Mouse (Mus musculus): ENCODE results near the gene Gm2056. TPM values are rescaled to one million over a fixed set of nuclear protein-coding genes. Genes with fewer than 3 reads are reported as not detected.
"Not testable (repeated sequence)": the region's sequence is repeated elsewhere in the genome, so short reads cannot be mapped to it uniquely, and the experiment has no call there.

Gm2056 gene
- not detected for total RNA-seq (2021)

DNA sequence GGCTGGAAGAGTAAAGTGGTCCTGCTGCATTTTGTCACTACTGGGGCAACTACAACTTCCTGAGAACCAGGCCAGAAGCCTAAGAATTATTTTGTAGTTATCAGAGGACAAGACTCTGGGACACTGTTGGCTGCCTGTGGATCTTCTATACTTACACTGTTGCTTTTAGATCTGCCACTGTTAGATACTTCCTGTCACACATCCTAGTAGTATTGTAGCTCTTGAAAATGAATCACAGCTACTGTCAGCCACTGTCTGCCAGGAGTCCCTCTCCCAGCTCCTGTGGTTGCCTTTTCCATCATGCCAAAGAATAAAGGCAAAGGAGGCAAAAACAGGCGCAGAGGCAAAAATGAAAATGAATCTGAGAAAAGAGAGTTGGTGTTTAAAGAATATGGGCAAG is at the start of gene Gm2056:
Gm2056 (plus strand) TSS at position 301 of the 400 bp plus-strand sequence.
- DNase-seq = not testable (repeated sequence)

- not testable (repeated sequence) for DNase-seq
Measured at GRCm38 (mm10) chr12:87984000-87984399, 42.8 kb upstream of the Gm2056 start.

DNA sequence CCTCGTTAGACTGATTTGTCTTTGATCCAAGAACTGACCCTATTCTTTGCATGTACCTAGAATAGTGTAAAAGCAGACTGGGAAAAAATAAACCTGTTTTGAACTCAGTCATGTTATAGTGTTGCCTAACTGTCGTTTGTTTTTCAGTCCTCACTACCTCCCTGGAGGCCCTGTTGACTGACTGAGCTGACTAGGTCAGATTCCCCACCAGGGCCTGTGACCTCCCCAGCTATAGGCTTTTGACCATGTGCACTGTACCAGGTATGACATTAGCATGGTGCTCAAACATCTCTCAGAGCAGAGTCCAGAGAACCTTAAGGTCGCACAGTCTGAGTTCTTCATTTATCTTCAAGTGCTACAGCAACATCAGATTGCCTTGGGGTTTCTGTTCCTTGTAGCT is 22.7 kb upstream of the Gm2056 start:
- DNase-seq = not testable (repeated sequence)

DNA sequence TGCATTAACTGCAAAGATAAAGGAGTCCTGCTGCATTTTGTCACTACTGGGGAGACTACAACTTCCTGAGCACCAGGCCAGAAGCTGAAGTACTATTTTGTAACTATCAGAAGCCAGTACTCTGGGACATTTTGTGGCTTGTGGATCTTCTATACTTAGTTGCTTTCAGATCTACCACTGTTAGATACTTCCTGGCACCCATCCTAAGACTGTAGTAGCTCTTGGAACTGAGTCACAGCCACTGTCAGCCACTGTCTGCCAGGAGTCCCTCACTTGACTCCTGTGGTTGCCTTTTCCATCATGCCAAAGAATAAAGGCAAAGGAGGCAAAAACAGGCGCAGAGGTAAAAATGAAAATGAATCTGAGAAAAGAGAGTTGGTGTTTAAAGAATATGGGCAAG is 15.3 kb upstream of the Gm2056 start, which contains the start of gene Gm2075:
Gm2075 (plus strand) TSS at position 301 of the 400 bp plus-strand sequence.
- DNase-seq = not testable (repeated sequence)

DNA sequence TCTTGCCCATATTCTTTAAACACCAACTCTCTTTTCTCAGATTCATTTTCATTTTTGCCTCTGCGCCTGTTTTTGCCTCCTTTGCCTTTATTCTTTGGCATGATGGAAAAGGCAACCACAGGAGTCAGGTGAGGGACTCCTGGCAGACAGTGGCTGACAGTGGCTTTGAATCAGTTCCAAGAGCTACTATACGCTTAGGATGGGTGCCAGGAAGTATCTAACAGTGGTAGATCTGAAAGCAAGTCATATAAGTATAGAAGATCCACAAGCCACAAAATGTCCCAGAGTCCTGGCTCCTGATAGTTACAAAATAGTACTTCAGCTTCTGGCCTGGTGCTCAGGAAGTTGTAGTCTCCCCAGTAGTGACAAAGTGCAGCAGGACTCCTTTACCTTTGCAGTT is 8.1 kb upstream of the Gm2056 start, which contains the start of gene Gm6803:
Gm6803 (minus strand) TSS at position 101 of the 400 bp plus-strand sequence.
- not testable (repeated sequence) for DNase-seq

DNA sequence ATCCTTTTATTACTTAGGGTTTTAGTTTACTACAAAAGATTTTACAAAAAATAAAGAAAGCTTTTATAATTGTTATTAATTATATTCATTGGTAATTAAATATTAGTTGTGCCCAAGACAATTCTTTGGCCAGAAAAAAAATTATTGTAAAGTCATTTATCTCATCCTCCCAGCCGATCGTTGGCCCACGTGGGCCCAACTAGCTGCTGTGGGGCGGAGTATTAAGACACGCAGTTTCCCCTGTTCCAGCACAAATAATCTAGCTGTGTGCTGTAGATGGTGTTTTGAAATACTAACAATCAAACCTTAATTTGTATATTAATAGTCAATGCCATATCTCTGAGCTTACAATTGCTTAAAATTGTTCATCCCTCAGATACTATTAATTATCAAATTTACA is 5.4 kb downstream of the Gm2056 start:
- DNase-seq = not testable (repeated sequence)

GRCm38 (mm10) chr12:88039062-88039461 is 12.3 kb downstream of the Gm2056 start:
- not testable (repeated sequence) for DNase-seq

- not testable (repeated sequence) for DNase-seq
Measured at GRCm38 (mm10) chr12:88039703-88040102, 12.9 kb downstream of the Gm2056 start.

DNA sequence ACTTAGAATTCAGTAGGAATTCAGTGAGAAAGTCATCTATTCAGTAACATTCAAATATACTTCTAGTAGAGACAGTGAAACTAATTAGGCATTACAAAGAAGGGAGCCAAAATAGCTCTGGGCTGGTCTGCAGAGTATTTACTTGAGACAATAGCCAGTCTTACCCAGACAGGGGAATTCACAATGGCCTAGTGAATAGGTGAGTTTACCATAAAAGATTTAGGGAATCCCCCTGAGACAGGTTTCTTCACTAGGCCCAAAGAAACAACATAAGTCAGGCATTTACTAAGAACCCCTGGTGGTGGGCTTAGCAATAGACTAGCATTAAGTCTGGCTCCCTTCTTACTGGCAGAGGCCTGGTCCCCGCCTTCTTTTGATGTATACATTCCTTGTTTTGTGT is 18.4 kb downstream of the Gm2056 start:
- not testable (repeated sequence) for DNase-seq

Other genes with a start within 250 kb of the Gm2056 start
- gene Gm21936, start 231.5 kb upstream of the Gm2056 start, total RNA-seq (2021) = not detected
- gene BB287469, start 210.4 kb upstream of the Gm2056 start, total RNA-seq (2021) = not detected
- gene Gm2001, start 184.7 kb upstream of the Gm2056 start, total RNA-seq (2021) = not detected
- gene Gm2016, start 152.9 kb upstream of the Gm2056 start, total RNA-seq (2021) = not detected
- not detected for gene Gm2022, start 131.6 kb upstream of the Gm2056 start, total RNA-seq (2021)
- not detected for gene Gm2035, start 107.1 kb upstream of the Gm2056 start, total RNA-seq (2021)
- not detected for gene Gm2042, start 72.9 kb upstream of the Gm2056 start, total RNA-seq (2021)
- gene Gm2075, start 15.2 kb upstream of the Gm2056 start, total RNA-seq (2021) = not detected
- gene Gm6803, start 8.2 kb upstream of the Gm2056 start, total RNA-seq (2021) = not detected
- not detected for gene Gm16368, start 56.7 kb downstream of the Gm2056 start, total RNA-seq (2021)
- gene Gm10436, start 155.1 kb downstream of the Gm2056 start, total RNA-seq (2021) = not detected
- gene Gm8332, start 223.1 kb downstream of the Gm2056 start, total RNA-seq (2021) = not detected
- not detected for gene Gm5662, start 247.5 kb downstream of the Gm2056 start, total RNA-seq (2021)

Data from heart, postnatal 4 days (tissue).